Mouse (Mus musculus) kidney, postnatal 4 days (tissue): Measurements from ENCODE around the gene Ppp2r2d.

Experiments used
- DNase-seq, 2 experiments: peaks; one replicate each; pipeline ENCODE4 v3.0.0; 2021; ENCODE audit warnings: mixed read lengths in 2 of 2

The Ppp2r2d gene

DNA sequence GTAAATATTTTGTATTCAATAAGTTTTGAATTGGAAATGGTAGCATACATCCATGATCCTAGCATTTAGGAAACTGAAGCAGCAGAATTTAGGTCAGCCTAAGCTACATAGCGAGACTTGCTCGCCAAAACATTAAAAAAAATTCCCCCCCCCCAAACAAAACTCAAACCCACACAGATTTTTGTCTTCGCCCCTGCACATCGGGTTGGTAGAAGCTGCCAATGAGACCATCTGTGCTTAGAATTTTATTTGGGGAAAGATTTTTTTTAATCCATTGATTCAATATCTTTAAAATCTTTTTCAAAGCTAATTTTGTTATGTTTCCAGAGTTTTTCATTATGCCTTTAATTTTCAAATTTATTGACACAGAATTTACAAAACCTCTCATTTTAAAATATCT is 82.6 kb downstream of the Ppp2r2d start:
- no peak for DNase-seq
